Mouse (Mus musculus) CD4-positive, CD25-positive, alpha-beta regulatory T cell, adult 2 months (primary cell): ENCODE results near the gene Raet1e.
"Not testable (repeated sequence)": the region's sequence is repeated elsewhere in the genome, so short reads cannot be mapped to it uniquely, and the experiment has no call there.

Experiments used
- DNase-seq: peaks from one replicate; pipeline ENCODE4 v3.0.0-alpha.2; 2012; ENCODE audit warnings: low read depth, low spot score

Raet1e gene

DNA sequence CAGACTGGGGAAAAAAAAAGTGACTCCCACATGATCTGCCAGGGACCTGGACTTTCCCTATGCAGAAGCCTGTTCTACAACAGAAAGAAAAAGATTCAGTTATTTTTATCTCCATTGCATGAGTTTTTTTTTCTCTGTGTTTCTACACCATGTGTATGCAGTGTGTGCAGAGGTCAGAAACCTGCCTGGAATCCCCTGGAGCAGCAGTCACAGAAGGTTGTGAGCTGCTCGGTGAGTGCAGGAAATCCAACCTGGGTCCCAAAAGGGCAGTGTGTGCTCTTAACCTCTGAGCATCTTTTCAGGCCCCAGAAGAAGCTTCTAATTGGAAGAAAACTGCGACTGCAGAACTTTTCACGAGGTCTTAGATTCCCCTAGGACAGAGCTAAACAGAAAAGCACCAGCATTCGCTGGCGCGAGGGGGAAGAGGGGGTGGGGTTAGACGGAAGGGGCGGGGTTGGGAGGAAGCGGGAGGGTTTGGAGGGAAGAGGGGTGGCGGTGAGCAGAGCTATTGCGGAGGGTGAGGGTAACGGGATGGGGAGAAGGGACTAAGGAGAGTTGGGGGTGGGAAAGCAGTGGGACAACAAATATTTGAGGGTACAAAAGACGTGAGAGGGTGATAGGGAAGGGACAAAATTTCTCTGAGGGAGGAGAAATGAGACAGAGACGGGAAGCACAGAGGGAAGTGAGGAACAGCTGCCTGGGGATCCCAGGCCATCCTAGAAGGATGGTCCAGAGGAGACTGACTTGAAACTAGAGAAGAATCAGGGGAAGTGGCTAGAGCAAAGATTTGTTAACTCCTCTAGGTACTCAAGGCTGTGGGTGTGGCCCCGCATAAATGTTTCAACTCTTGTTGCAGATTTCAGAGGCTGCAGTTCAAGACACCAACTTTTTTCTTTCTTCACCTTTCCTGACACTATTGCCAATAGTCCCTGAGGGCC lies 203.3 kb downstream of the Raet1e start:
- peak; percentile 10 for DNase-seq

DNA sequence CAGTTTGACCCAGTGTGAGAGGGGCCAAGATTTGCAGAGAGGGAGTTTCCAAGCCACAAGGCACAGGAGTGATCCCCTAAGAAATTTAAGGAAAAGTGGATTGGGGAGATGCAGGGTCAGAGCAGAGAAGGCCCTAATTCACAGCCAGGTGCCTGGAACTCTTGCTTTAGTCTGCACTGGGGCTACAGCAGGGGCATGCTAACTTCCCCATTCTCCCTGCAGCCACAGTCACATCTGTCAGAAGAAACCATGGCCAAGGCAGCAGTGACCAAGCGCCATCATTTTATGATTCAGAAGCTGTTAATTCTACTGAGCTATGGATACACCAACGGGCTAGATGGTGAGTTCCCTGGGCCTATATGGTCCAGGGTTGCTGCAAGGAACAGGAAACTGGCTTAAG lies 204.1 kb downstream of the Raet1e start:
- DNase-seq = not testable (repeated sequence)

- not testable (repeated sequence) for DNase-seq
Observed at GRCm38 (mm10) chr10:22364915-22365314, 206.5 kb downstream of the Raet1e start.

DNA sequence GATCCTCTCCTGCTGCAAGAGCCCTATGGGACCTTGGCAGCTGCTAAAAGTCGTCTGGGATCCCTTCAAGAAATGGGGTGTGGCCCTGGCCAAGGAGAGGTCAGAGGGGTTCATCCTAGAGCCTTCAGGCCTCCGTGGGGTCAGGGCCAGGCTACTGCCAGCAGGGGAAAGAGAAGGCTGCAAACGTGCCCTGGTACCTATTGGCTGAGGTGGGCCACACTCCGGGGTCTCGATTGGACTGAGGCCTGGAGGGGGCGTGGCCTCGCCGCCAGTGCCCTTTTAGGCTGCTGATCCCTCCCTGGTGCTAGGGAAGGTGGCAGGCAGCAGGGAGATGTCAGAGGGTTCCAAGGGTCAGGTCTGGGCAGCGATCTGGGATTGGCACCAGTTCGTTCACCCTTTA lies 222.9 kb downstream of the Raet1e start:
- not testable (repeated sequence) for DNase-seq

GRCm38 (mm10) chr10:22390146-22390545 lies 231.8 kb downstream of the Raet1e start:
- DNase-seq = not testable (repeated sequence)

GRCm38 (mm10) chr10:22391616-22392015 lies 233.2 kb downstream of the Raet1e start:
- peak; percentile 7 for DNase-seq

GRCm38 (mm10) chr10:22393028-22393824 lies 234.9 kb downstream of the Raet1e start:
- not testable (repeated sequence) for DNase-seq

DNA sequence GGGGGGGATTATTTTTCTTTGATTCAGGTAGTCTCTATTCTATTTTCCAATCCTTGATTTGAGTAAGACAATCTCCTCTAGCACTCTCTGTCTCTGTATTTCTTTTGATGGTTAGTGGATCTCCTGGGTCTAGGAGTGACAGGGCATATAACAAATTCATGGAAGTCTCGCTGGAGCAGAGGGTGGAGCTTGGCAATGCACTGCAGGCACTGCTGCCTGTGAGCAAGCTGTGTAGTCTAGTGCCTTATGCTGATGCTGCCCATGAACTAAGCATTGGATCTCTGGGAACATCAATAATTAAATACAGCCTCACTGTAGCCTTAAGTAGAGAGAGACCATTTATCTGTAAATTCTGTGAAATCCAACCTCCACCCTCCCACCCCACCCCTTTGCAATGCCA lies 238.3 kb downstream of the Raet1e start:
- DNase-seq = not testable (repeated sequence)

- peak; percentile 75 for DNase-seq
Observed at GRCm38 (mm10) chr10:22402225-22402917, 244.0 kb downstream of the Raet1e start.

DNA sequence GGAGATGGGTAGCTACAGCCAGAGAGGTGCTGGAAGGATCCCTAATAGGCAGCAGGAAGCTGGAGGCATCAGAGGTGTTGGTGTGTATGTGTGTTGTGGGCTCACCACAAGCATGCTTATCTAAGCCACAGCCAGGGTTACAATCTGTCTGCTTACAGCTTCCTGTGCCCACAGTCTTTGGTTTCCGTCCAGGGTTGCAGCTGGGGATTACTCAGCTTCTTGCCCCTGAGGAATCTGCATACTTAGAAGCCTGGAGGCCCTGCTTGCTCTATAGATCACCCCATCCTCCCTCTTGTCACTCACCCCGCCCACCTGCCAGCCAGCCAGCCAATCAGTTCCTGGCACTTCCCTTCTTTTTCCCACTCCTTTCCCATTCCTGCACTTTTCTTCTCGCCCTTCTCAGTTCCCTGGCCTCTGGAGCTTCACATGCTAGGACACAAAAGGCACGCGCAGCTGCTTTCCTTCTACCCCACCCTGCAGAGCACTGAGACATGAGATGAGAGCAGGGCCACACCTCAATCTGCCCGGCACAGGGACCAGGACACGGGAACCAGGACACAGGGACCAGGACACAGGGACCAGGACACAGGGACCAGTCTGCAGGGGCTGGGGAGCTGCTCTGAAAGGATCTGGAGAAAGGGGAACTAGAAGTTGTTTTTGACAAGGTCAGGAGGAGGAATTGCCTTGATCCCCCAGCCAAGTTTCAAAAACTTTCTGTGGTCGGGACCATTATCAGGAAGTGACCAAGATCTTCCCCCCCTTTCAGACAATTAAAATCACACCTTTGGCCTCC lies 255.5 kb downstream of the Raet1e start:
- peak; percentile 1 for DNase-seq
